Mouse (Mus musculus): ENCODE results near the gene Tead3. TPM values are rescaled to one million over a fixed set of nuclear protein-coding genes. Genes with fewer than 3 reads are reported as not detected.

Tead3 gene
- polyA plus RNA-seq (2014; fragmentation: Nextera tagmentation; extraction: Ambion mirVana) = 10.0 and 10.6 TPM in 2 replicates

DNA sequence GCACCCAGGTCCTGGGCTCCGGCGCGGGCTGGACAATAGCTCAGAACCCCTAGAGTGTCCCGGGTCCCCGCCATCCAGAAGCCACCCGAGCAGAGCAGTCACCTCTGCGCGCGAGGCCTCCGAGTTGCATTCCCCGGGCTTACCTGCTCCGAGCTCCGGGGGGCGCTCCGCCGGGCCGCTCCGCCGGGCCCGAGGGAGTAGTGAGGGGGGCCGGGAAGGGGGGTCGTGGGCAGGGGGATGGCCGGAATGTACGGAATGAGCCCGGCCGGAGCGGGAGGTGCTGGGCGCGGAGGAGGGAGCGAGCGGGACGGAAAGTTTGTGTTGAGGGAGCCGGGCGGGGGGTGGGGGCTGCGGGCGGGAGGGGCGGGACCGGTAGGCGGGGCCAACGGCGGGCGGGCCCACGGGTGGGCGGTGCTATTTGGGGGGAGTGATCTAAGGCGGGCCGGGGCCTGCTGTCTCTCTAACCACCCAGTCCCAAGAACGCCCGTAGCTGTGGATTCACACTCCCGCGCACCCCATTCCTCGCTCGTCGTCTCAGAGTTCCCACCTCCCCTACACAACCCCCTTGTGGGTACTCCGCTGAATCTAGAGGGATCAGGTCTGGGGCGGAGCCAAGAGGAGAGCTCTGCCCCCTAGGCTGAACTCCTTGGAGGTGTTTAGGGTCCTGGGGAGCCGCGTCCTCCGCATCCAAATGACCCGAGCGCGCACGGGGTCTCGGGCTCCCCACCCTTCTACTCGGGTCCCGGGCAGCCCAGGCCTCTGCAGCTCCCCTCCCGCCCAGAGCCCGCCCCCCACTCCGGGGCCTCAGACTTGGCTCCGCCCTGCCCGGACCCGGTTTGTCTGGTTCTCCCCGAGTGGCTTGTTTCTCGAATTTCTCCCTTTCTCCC lies at the start of gene Tead3:
Gene Tead3, minus strand, starts transcription at position 352 of the 887 bp plus-strand sequence.
- Histone ChIP-seq H3K4me1 (ENCODE audit: control insufficient read depth, insufficient read depth, low read length) (peaks cover 45% of the 10 kb centered on the region), H3K9ac (ENCODE audit: low read length) (peak within 1 kb of the TSS; percentile 93)

DNA sequence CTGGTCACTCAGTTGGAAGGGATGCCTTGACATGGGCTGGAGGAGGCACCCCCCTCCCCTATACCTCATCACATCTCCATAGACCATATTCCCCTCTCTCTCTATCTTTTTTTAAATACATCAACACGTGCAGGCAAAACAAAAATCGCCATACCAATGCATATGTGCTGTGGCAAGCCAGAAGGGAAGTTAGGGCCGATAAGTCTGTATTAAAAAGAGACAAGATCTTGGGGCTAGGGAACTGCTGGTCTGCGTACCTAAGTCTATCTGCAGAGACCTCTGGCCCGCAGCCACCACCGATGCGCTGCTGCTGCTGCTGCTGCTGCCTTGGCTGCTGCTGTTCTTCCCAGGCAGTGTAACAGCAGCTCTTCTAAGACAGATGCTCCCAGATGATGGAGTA lies 44.4 kb upstream of the Tead3 start:
- H3K9ac ChIP-seq (ENCODE audit: low read length) = no peak overlapping the region
- H3K4me2 ChIP-seq (ENCODE audit: low read depth, severe bottlenecking) = no peak overlapping the region
- no peaks in the 10 kb centered on the region for H3K27me3 ChIP-seq (ENCODE audit: control insufficient read depth, insufficient read depth, low read length)
- H3K27ac ChIP-seq (replicated peaks; ENCODE audit: low read depth, low read length) = no peak overlapping the region
- H3K36me3 ChIP-seq (ENCODE audit: control insufficient read depth, insufficient read depth, low read length) = peaks cover 4% of the 10 kb centered on the region; the same call in 1 of the 2 replicates
- no peaks in the 10 kb centered on the region for H3K9me3 ChIP-seq (ENCODE audit: control insufficient read depth, low read length)
- ATAC-seq (ENCODE audit: insufficient number of reproducible peaks, low FRiP score, low TSS enrichment, low read depth) (no peak), DNase-seq (ENCODE audit: low spot score) (no peak)
- peaks cover 8% of the 10 kb centered on the region for H3K4me1 ChIP-seq (ENCODE audit: control insufficient read depth, insufficient read depth, low read length)
- H3K4me3 ChIP-seq (ENCODE audit: low read depth, low read length) = no peak overlapping the region
- 77% methylated on average over 7 of the region's 7 CpGs for WGBS

More for the DNA sequence above, at the start of gene Tead3:
- Histone ChIP-seq H3K27me3 (ENCODE audit: control insufficient read depth, insufficient read depth, low read length) (no peaks in the 10 kb centered on the region), H3K4me3 (ENCODE audit: low read depth, low read length) (peak within 1 kb of the TSS; percentile 91), H3K36me3 (ENCODE audit: control insufficient read depth, insufficient read depth, low read length) (no peaks in the 10 kb centered on the region), H3K9me3 (ENCODE audit: control insufficient read depth, low read length) (no peaks in the 10 kb centered on the region), H3K27ac (replicated peaks; ENCODE audit: low read depth, low read length) (peak within 1 kb of the TSS; percentile 96), H3K4me2 (ENCODE audit: low read depth, severe bottlenecking) (peak within 1 kb of the TSS; percentile 87)
- under 1% methylated on average over 49 of the region's 73 CpGs for WGBS
- peak; percentile 92 for DNase-seq (ENCODE audit: low spot score)
- ATAC-seq (ENCODE audit: insufficient number of reproducible peaks, low FRiP score, low TSS enrichment, low read depth) = peak; percentile 84

DNA sequence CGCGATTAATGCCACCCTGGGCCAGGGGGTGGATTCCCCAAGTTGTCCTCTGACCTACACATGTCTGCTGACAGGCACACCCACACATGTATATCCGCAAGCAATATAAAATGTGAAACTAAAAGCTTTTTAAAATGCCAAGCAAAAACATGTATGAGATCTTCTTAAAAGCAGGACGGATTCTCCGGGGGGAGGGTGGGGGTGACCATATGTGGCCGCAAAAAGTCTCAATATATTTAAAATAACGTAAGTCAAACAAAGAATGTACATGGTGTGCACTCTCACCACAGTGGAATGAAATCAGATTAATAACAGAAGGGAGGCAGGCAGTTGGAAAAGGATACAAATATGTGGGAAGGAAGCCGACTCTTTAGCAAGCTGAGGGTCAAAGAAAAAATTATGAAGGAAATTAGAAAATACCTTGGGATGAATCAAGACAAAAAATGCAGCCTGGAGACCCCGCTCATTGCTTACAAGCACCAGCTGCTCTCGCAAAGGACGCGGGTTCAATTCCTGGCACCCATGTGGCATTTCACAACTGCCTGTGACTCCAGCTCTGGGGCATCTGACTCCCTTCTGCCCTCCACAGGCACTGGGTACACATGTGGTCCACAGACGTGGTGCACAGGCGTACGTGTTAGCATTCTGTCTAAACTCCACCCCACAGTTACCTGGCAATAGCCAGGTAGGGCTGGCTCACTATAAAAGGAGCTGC lies 43.6 kb upstream of the Tead3 start:
- Histone ChIP-seq H3K36me3 (ENCODE audit: control insufficient read depth, insufficient read depth, low read length) (peaks cover 4% of the 10 kb centered on the region; the same call in 1 of the 2 replicates), H3K27ac (replicated peaks; ENCODE audit: low read depth, low read length) (no peak overlapping the region), H3K4me2 (ENCODE audit: low read depth, severe bottlenecking) (no peak overlapping the region), H3K4me1 (ENCODE audit: control insufficient read depth, insufficient read depth, low read length) (peaks cover 8% of the 10 kb centered on the region), H3K4me3 (ENCODE audit: low read depth, low read length) (no peak overlapping the region), H3K9me3 (ENCODE audit: control insufficient read depth, low read length) (no peaks in the 10 kb centered on the region), H3K27me3 (ENCODE audit: control insufficient read depth, insufficient read depth, low read length) (no peaks in the 10 kb centered on the region), H3K9ac (ENCODE audit: low read length) (no peak overlapping the region; the same call in 1 of the 2 replicates)
- ATAC-seq (ENCODE audit: insufficient number of reproducible peaks, low FRiP score, low TSS enrichment, low read depth) = no peak
- 72% methylated on average over 15 of the region's 15 CpGs for WGBS
- no peak for DNase-seq (ENCODE audit: low spot score)

DNA sequence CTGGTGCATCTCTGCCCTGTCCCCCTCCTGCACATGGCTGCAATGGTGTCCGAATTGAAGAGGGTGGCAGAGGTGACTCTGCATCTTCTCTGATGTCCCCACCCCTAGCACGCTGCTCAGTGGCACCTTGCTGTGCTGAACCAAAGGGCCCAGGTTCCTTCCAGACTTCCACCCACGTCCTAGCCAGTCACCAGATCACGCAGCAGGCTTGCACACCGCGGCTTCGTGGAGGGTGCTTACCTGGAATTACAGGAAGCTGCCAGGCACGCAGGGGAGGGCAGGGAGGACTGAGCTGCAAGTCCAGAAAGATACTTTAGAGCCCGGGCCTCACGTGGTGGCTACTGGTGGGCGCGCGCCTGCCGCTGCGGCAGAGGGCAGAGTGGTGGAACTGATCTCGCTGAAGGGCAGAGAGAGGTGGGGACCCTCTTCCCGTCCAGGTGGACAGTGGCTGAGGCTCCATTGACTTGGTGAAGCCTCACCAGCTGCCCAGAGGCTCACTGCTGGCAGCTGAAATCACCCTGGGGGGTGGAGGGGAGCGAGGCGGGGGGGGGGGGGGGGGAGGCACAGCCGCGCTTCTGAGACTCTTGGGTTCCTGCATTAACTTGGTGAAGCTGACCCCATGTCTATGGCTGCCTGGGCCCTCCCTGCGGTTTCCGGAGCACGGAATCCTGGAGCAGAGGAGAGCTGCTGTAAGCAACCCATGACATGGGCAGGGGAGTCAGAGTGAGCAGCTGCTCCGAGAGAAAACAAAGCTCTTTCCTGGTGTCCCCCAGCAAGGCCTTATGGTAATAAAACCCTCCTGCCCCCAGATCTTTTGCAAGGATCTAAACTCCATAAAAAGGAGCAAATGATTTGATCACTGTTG lies 41.2 kb upstream of the Tead3 start:
- ATAC-seq (ENCODE audit: insufficient number of reproducible peaks, low FRiP score, low TSS enrichment, low read depth) = no peak
- 0 out of 2 replicates have a peak overlapping the region, but pooled peaks have one; percentile 12 for H3K27ac ChIP-seq (replicated peaks; ENCODE audit: low read depth, low read length)

DNA sequence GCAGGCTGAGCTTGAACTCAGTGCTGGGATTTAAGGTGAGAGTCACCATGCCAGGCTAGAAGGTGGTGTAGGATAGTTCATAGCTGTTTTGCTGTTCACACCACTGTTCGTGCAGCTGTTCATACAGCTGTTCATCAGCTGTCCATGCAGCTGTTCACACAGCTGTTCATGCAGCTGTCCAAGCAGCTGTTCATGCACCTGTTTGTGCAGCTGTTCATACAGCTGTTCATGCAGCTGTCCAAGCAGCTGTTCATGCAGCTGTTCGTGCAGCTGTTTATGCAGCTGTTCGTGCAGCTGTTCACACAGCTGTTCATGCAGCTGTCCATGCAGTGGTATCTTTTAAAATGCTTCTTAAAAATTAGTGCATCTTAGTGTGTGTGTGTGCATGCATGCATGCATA lies 37.9 kb upstream of the Tead3 start:
- H3K4me2 ChIP-seq (ENCODE audit: low read depth, severe bottlenecking) = no peak overlapping the region
- no peak overlapping the region for H3K9ac ChIP-seq (ENCODE audit: low read length)
- peaks cover 13% of the 10 kb centered on the region for H3K4me1 ChIP-seq (ENCODE audit: control insufficient read depth, insufficient read depth, low read length)
- 90% methylated on average over 3 of the region's 3 CpGs for WGBS
- H3K36me3 ChIP-seq (ENCODE audit: control insufficient read depth, insufficient read depth, low read length) = no peaks in the 10 kb centered on the region
- no peak for ATAC-seq (ENCODE audit: insufficient number of reproducible peaks, low FRiP score, low TSS enrichment, low read depth)
- no peak for DNase-seq (ENCODE audit: low spot score)
- no peaks in the 10 kb centered on the region for H3K9me3 ChIP-seq (ENCODE audit: control insufficient read depth, low read length)
- H3K27me3 ChIP-seq (ENCODE audit: control insufficient read depth, insufficient read depth, low read length) = peaks cover 6% of the 10 kb centered on the region
- H3K27ac ChIP-seq (replicated peaks; ENCODE audit: low read depth, low read length) = no peak overlapping the region
- H3K4me3 ChIP-seq (ENCODE audit: low read depth, low read length) = no peak overlapping the region

More for the DNA sequence above, 41.2 kb upstream of the Tead3 start:
- WGBS = 4% methylated on average over 23 of the region's 25 CpGs
- H3K4me1 ChIP-seq (ENCODE audit: control insufficient read depth, insufficient read depth, low read length) = peaks cover 8% of the 10 kb centered on the region
- no peaks in the 10 kb centered on the region; the same call in 1 of the 2 replicates for H3K27me3 ChIP-seq (ENCODE audit: control insufficient read depth, insufficient read depth, low read length)
- H3K9ac ChIP-seq (ENCODE audit: low read length) = no peak overlapping the region
- H3K9me3 ChIP-seq (ENCODE audit: control insufficient read depth, low read length) = no peaks in the 10 kb centered on the region
- H3K4me2 ChIP-seq (ENCODE audit: low read depth, severe bottlenecking) = peak overlapping the region; percentile 28; the same call in 1 of the 2 replicates
- no peak overlapping the region for H3K4me3 ChIP-seq (ENCODE audit: low read depth, low read length)
- peak; percentile 45 for DNase-seq (ENCODE audit: low spot score)
- no peaks in the 10 kb centered on the region for H3K36me3 ChIP-seq (ENCODE audit: control insufficient read depth, insufficient read depth, low read length)

DNA sequence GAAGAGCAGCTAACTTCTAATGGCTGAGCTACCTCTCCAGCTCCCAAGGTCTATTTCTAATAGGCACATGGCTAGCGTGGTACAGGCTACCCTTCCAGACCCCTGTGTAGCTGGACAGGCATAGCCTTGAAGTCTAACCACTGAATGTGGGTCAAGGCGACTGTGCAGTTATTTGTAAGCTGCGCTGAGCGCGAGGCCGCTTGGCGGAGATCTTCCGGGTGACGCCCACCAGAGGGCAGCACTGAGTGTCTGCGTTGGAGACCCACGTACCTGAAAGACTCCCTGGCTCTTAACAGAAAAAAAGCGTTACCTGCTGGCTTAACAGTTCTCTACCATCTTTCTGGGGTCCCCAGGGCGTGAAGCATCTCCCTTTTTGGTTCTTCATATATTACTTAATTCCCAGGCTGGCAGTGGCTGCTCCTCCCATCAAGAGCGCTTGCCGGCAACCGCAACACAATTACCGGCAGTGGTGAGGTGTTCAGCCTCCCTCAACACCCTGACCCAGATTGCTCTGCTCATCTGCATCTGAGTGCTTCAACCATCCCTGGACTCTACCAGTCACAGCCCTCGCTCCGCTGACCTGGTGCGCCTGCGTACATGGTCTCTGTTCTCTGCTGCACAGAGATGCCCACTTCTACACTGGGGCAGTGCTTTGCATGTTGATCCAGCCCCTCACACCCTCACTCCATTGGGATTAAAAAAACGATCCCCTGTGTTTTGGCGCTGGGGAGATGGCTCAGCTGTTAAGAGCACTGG lies 35.7 kb upstream of the Tead3 start:
- Histone ChIP-seq H3K36me3 (ENCODE audit: control insufficient read depth, insufficient read depth, low read length) (no peaks in the 10 kb centered on the region), H3K27ac (replicated peaks; ENCODE audit: low read depth, low read length) (no peak overlapping the region), H3K4me2 (ENCODE audit: low read depth, severe bottlenecking) (peak overlapping the region; percentile 24), H3K9me3 (ENCODE audit: control insufficient read depth, low read length) (no peaks in the 10 kb centered on the region), H3K27me3 (ENCODE audit: control insufficient read depth, insufficient read depth, low read length) (peaks cover 6% of the 10 kb centered on the region), H3K4me1 (ENCODE audit: control insufficient read depth, insufficient read depth, low read length) (0 out of 2 replicates have a peak, but pooled peaks cover 5% of the 10 kb centered on the region), H3K4me3 (ENCODE audit: low read depth, low read length) (no peak overlapping the region), H3K9ac (ENCODE audit: low read length) (no peak overlapping the region)
- ATAC-seq (ENCODE audit: insufficient number of reproducible peaks, low FRiP score, low TSS enrichment, low read depth) (no peak), DNase-seq (ENCODE audit: low spot score) (peak; percentile 94)
- 3% methylated on average over 23 of the region's 23 CpGs for WGBS

DNA sequence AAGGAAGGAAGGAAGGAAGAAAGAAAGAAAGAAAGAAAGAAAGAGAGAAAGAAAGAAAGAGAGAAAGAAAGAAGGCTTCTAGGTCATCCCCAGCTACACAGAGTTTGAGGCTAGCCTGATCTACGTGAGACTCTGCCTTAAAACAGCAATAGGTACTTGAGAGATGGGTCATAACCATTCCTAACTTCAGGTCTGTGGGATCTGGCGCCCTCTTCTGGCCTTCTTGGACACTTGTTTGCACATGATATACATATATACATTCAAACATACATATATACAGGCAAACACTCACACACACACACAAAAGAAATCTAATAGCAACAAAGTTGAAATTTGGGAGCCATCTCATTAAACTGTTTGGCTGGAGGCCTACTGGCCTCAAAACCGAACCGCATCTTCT lies 33.7 kb upstream of the Tead3 start:
- DNase-seq (ENCODE audit: low spot score) = no peak
- no peak overlapping the region for H3K27ac ChIP-seq (replicated peaks; ENCODE audit: low read depth, low read length)
- H3K27me3 ChIP-seq (ENCODE audit: control insufficient read depth, insufficient read depth, low read length) = peaks cover 6% of the 10 kb centered on the region
- WGBS = 74% methylated on average over 4 of the region's 4 CpGs
- H3K4me3 ChIP-seq (ENCODE audit: low read depth, low read length) = no peak overlapping the region
- ATAC-seq (ENCODE audit: insufficient number of reproducible peaks, low FRiP score, low TSS enrichment, low read depth) = no peak
- 0 out of 2 replicates have a peak, but pooled peaks cover 5% of the 10 kb centered on the region for H3K4me1 ChIP-seq (ENCODE audit: control insufficient read depth, insufficient read depth, low read length)
- no peaks in the 10 kb centered on the region for H3K36me3 ChIP-seq (ENCODE audit: control insufficient read depth, insufficient read depth, low read length)
- no peaks in the 10 kb centered on the region for H3K9me3 ChIP-seq (ENCODE audit: control insufficient read depth, low read length)
- no peak overlapping the region for H3K4me2 ChIP-seq (ENCODE audit: low read depth, severe bottlenecking)
- H3K9ac ChIP-seq (ENCODE audit: low read length) = no peak overlapping the region
